Mouse (Mus musculus): ENCODE measurements around the gene Adap2. TPM values are rescaled to one million over a fixed set of nuclear protein-coding genes. Genes with fewer than 3 reads are reported as not detected.

The Adap2 gene
- 1.1 and 1.6 TPM in 2 replicates for polyA plus RNA-seq (2014; fragmentation: Nextera tagmentation; extraction: Ambion mirVana)

- peak; percentile 95 for ATAC-seq (ENCODE audit: insufficient read depth)
- Histone ChIP-seq H3K27ac (ENCODE audit: low read depth) (no peak within 1 kb of the TSS), H3K9ac (peak within 1 kb of the TSS; percentile 43; the same call in 1 of the 2 replicates), H3K4me3 (ENCODE audit: low read depth, low read length) (peak within 1 kb of the TSS; percentile 51), H3K4me2 (peak within 1 kb of the TSS; percentile 72), H3K27me3 (ENCODE audit: insufficient read depth, low read length) (peaks cover 32% of the 10 kb centered on the region), H3K4me1 (ENCODE audit: insufficient read depth) (no peaks in the 10 kb centered on the region), H3K36me3 (ENCODE audit: insufficient read depth) (no peaks in the 10 kb centered on the region), H3K9me3 (ENCODE audit: low read depth, low read length) (no peaks in the 10 kb centered on the region)
- no peak for TF ChIP-seq CTCF (IDR thresholded peaks at IDR 0.05; ENCODE audit: low read depth)
- DNase-seq = peak; percentile 91
- WGBS = 3% methylated on average over 47 of the region's 47 CpGs
Measured at GRCm38 (mm10) chr11:80153857-80154495, at the start of gene Adap2. TSS of gene Adap2 (plus strand) at chr11:80154105.

- 81% methylated on average over 1 of the region's 1 CpGs for WGBS
- ATAC-seq (ENCODE audit: insufficient read depth) (no peak), DNase-seq (no peak)
- no peaks in the 10 kb centered on the region for H3K4me1 ChIP-seq (ENCODE audit: insufficient read depth)
- no peak overlapping the region for H3K9ac ChIP-seq
- no peaks in the 10 kb centered on the region for H3K27me3 ChIP-seq (ENCODE audit: insufficient read depth, low read length)
- no peak overlapping the region for H3K4me3 ChIP-seq (ENCODE audit: low read depth, low read length)
- peaks cover 71% of the 10 kb centered on the region for H3K36me3 ChIP-seq (ENCODE audit: insufficient read depth)
- no peak for TF ChIP-seq CTCF (IDR thresholded peaks at IDR 0.05; ENCODE audit: low read depth)
- no peak overlapping the region for H3K4me2 ChIP-seq
- H3K27ac ChIP-seq (ENCODE audit: low read depth) = no peak overlapping the region
- no peaks in the 10 kb centered on the region for H3K9me3 ChIP-seq (ENCODE audit: low read depth, low read length)
Measured at GRCm38 (mm10) chr11:80104407-80104806, 49.5 kb upstream of the Adap2 start.

- ATAC-seq (ENCODE audit: insufficient read depth) = no peak
- 71% methylated on average over 1 of the region's 1 CpGs for WGBS
- no peak overlapping the region for H3K4me3 ChIP-seq (ENCODE audit: low read depth, low read length)
Measured at GRCm38 (mm10) chr11:80116411-80116810, 37.5 kb upstream of the Adap2 start.

GRCm38 (mm10) chr11:80132050-80132449 lies 21.9 kb upstream of the Adap2 start:
- Histone ChIP-seq H3K27me3 (ENCODE audit: insufficient read depth, low read length) (no peaks in the 10 kb centered on the region), H3K36me3 (ENCODE audit: insufficient read depth) (peaks cover 75% of the 10 kb centered on the region), H3K27ac (ENCODE audit: low read depth) (no peak overlapping the region), H3K9me3 (ENCODE audit: low read depth, low read length) (no peaks in the 10 kb centered on the region), H3K4me2 (no peak overlapping the region), H3K4me1 (ENCODE audit: insufficient read depth) (no peaks in the 10 kb centered on the region), H3K9ac (no peak overlapping the region), H3K4me3 (ENCODE audit: low read depth, low read length) (no peak overlapping the region)
- TF ChIP-seq CTCF (IDR thresholded peaks at IDR 0.05; ENCODE audit: low read depth) = no peak
- ATAC-seq (ENCODE audit: insufficient read depth) (no peak), DNase-seq (no peak)
- 70% methylated on average over 1 of the region's 1 CpGs for WGBS

More at GRCm38 (mm10) chr11:80116411-80116810, 37.5 kb upstream of the Adap2 start:
- H3K9me3 ChIP-seq (ENCODE audit: low read depth, low read length) = no peaks in the 10 kb centered on the region
- no peak for TF ChIP-seq CTCF (IDR thresholded peaks at IDR 0.05; ENCODE audit: low read depth)
- no peaks in the 10 kb centered on the region for H3K4me1 ChIP-seq (ENCODE audit: insufficient read depth)
- H3K27me3 ChIP-seq (ENCODE audit: insufficient read depth, low read length) = no peaks in the 10 kb centered on the region
- H3K36me3 ChIP-seq (ENCODE audit: insufficient read depth) = peaks cover 83% of the 10 kb centered on the region
- H3K4me2 ChIP-seq = no peak overlapping the region
- DNase-seq = peak; percentile 23
- H3K27ac ChIP-seq (ENCODE audit: low read depth) = no peak overlapping the region
- H3K9ac ChIP-seq = no peak overlapping the region

GRCm38 (mm10) chr11:80134744-80135143 lies 19.2 kb upstream of the Adap2 start:
- H3K27me3 ChIP-seq (ENCODE audit: insufficient read depth, low read length) = no peaks in the 10 kb centered on the region
- no peaks in the 10 kb centered on the region for H3K4me1 ChIP-seq (ENCODE audit: insufficient read depth)
- no peak overlapping the region for H3K27ac ChIP-seq (ENCODE audit: low read depth)
- TF ChIP-seq CTCF (IDR thresholded peaks at IDR 0.05; ENCODE audit: low read depth) = no peak
- no peaks in the 10 kb centered on the region for H3K9me3 ChIP-seq (ENCODE audit: low read depth, low read length)
- H3K4me2 ChIP-seq = no peak overlapping the region
- H3K4me3 ChIP-seq (ENCODE audit: low read depth, low read length) = no peak overlapping the region
- DNase-seq (no peak), ATAC-seq (ENCODE audit: insufficient read depth) (no peak)
- 66% methylated on average over 4 of the region's 4 CpGs for WGBS
- H3K9ac ChIP-seq = no peak overlapping the region
- peaks cover 78% of the 10 kb centered on the region for H3K36me3 ChIP-seq (ENCODE audit: insufficient read depth)

- TF ChIP-seq CTCF (IDR thresholded peaks at IDR 0.05; ENCODE audit: low read depth) = no peak
- 88% methylated on average over 11 of the region's 11 CpGs for WGBS
- no peak overlapping the region for H3K9ac ChIP-seq
- H3K27ac ChIP-seq (ENCODE audit: low read depth) = no peak overlapping the region
- DNase-seq (no peak), ATAC-seq (ENCODE audit: insufficient read depth) (no peak)
- no peak overlapping the region for H3K4me3 ChIP-seq (ENCODE audit: low read depth, low read length)
- no peak overlapping the region for H3K4me2 ChIP-seq
- H3K9me3 ChIP-seq (ENCODE audit: low read depth, low read length) = no peaks in the 10 kb centered on the region
- no peaks in the 10 kb centered on the region for H3K27me3 ChIP-seq (ENCODE audit: insufficient read depth, low read length)
- no peaks in the 10 kb centered on the region for H3K4me1 ChIP-seq (ENCODE audit: insufficient read depth)
- peaks cover 72% of the 10 kb centered on the region for H3K36me3 ChIP-seq (ENCODE audit: insufficient read depth)
Measured at GRCm38 (mm10) chr11:80135954-80136683, 17.8 kb upstream of the Adap2 start.

GRCm38 (mm10) chr11:80136786-80137185 lies 17.1 kb upstream of the Adap2 start:
- Histone ChIP-seq H3K36me3 (ENCODE audit: insufficient read depth) (peaks cover 67% of the 10 kb centered on the region), H3K27me3 (ENCODE audit: insufficient read depth, low read length) (no peaks in the 10 kb centered on the region), H3K4me3 (ENCODE audit: low read depth, low read length) (no peak overlapping the region), H3K4me1 (ENCODE audit: insufficient read depth) (no peaks in the 10 kb centered on the region), H3K9me3 (ENCODE audit: low read depth, low read length) (no peaks in the 10 kb centered on the region), H3K4me2 (no peak overlapping the region), H3K9ac (no peak overlapping the region), H3K27ac (ENCODE audit: low read depth) (no peak overlapping the region)
- no peak for TF ChIP-seq CTCF (IDR thresholded peaks at IDR 0.05; ENCODE audit: low read depth)
- WGBS = 90% methylated on average over 13 of the region's 13 CpGs
- DNase-seq (no peak), ATAC-seq (ENCODE audit: insufficient read depth) (no peak)

Data from lung, embryonic 14.5 days (tissue).